In genomic region chr3:35225051-35225701, GRCm38 (mm10) we compare ENCODE assay signal across 8 mouse cellular contexts.
DNase-seq lines count a peak whose midpoint lies in the region; ATAC-seq lines count a peak whose summit lies in the region.

No protein-coding gene starts in this region.

- H3K36me3 ChIP-seq in embryonic facial prominence, embryonic 15.5 days, result no peaks in the 10 kb centered on the region
- H3K36me3 ChIP-seq in hindbrain, embryonic 13.5 days, result no peaks in the 10 kb centered on the region

- 22% methylated on average over 12 of the region's 12 CpGs for WGBS in embryonic facial prominence, embryonic 15.5 days
- 16% methylated on average over 12 of the region's 12 CpGs for WGBS in hindbrain, embryonic 13.5 days

- 0 out of 2 replicates have a peak overlapping the region, but pooled peaks have one; percentile 2 for H3K4me3 ChIP-seq in embryonic facial prominence, embryonic 15.5 days (replicated peaks)
- peak overlapping the region; percentile 16; the same call in 1 of the 2 replicates for H3K4me3 ChIP-seq in hindbrain, embryonic 13.5 days

- H3K4me2 ChIP-seq in embryonic facial prominence, embryonic 15.5 days (replicated peaks), result peak overlapping the region; percentile 27
- peak overlapping the region; percentile 34 for H3K4me2 ChIP-seq in hindbrain, embryonic 13.5 days

- no peaks in the 10 kb centered on the region for H3K9me3 ChIP-seq in embryonic facial prominence, embryonic 15.5 days (replicated peaks)
- H3K9me3 ChIP-seq in hindbrain, embryonic 13.5 days, result no peaks in the 10 kb centered on the region

- 0 out of 2 replicates have a peak overlapping the region, but pooled peaks have one; percentile 22 for H3K27ac ChIP-seq in embryonic facial prominence, embryonic 15.5 days (replicated peaks)
- H3K27ac ChIP-seq in hindbrain, embryonic 13.5 days, result no peak overlapping the region

- no peak; the same call in 1 of the 2 replicates for ATAC-seq in embryonic facial prominence, embryonic 15.5 days (ENCODE audit: insufficient number of reproducible peaks, low FRiP score, low TSS enrichment, low read depth)
- peak; percentile 88 for ATAC-seq in hindbrain, embryonic 13.5 days (ENCODE audit: low FRiP score)

- H3K27me3 ChIP-seq in embryonic facial prominence, embryonic 15.5 days, result no peaks in the 10 kb centered on the region
- no peaks in the 10 kb centered on the region for H3K27me3 ChIP-seq in hindbrain, embryonic 13.5 days

- peak; percentile 87 for DNase-seq in 3T3-L1 (ENCODE audit: low read depth, low spot score)
- DNase-seq in ES-CJ7 (ENCODE audit: low read depth, low spot score), result peak; percentile 14
- DNase-seq in left cerebral cortex, postnatal 14 days (ENCODE audit: low spot score in 2 of 2), result peak; percentile 12 to 31
- DNase-seq in skeletal muscle tissue, adult 2 months (ENCODE audit: low read depth, low spot score), result peak; percentile 5
- no peak for DNase-seq in adrenal gland, postnatal 14 days
- DNase-seq in gastrocnemius, postnatal 14 days, result no peak

- H3K4me1 ChIP-seq in embryonic facial prominence, embryonic 15.5 days, result 0 out of 2 replicates have a peak, but pooled peaks cover 6% of the 10 kb centered on the region
- peaks cover 12% of the 10 kb centered on the region for H3K4me1 ChIP-seq in hindbrain, embryonic 13.5 days (replicated peaks)

- intact Hi-C loops in left cerebral cortex, postnatal 14 days (cut with DNase I), result no loop called here
- intact Hi-C loops in gastrocnemius, postnatal 14 days (cut with DNase I; ENCODE audit: low total_unique reads), result no loop called here

- H3K9ac ChIP-seq in embryonic facial prominence, embryonic 15.5 days, result no peak overlapping the region
- H3K9ac ChIP-seq in hindbrain, embryonic 13.5 days, result no peak overlapping the region

Comparison
In these comparisons a context has a peak if more than half of its experiments do, and no peak if none do; other contexts are left out.
1. DNase-seq: peak in 3T3-L1 (single experiment), ES-CJ7 (single experiment), left cerebral cortex, postnatal 14 days (2 of 2) and skeletal muscle tissue, adult 2 months (single experiment); none in adrenal gland, postnatal 14 days (single experiment) and gastrocnemius, postnatal 14 days (single experiment).